In genomic region chr7:3708447-3708980, GRCm38 (mm10) we compare ENCODE assay signal across 1 mouse cellular context.
TF ChIP-seq lines count a peak whose summit lies in the region.

No protein-coding gene starts in this region.

TF ChIP-seq in CH12.LX, 34 proteins besides CTCF, POLR2A, EP300 and RAD21:
- TF ChIP-seq POLR2AphosphoS2 (IDR thresholded peaks at IDR 0.05; ENCODE audit: low read depth, low read length) (peak; percentile 70; the same call in 1 of the 2 replicates), TBP (conservative IDR thresholded peaks at IDR 0.05; ENCODE audit: low read depth, low read length) (0 out of 2 replicates have a peak, but pooled peaks have one; percentile 11), CHD2 (IDR thresholded peaks at IDR 0.05; ENCODE audit: low read length) (0 out of 2 replicates have a peak, but pooled peaks have one; percentile 2), ZNF384 (IDR thresholded peaks at IDR 0.05; ENCODE audit: low read depth, low read length) (peak; percentile 59), MAFK (IDR thresholded peaks at IDR 0.05; ENCODE audit: insufficient replicate concordance, low read length) (0 out of 2 replicates have a peak, but pooled peaks have one; percentile 32), MYC (IDR thresholded peaks at IDR 0.05; ENCODE audit: low read depth, low read length) (peak; percentile 58; the same call in 1 of the 2 replicates)
